Mouse (Mus musculus) liver, postnatal 0 days (tissue): Measurements from ENCODE around the gene Nolc1.

Source experiments
- CTCF ChIP-seq: sonication (generic); IDR thresholded peaks from 2 replicates; pipeline ENCODE4 v1.5.1; 2016; ENCODE audit warnings: antibody characterized with exemption, low read depth
- EP300 ChIP-seq: IDR thresholded peaks from 2 replicates; pipeline ENCODE4 v1.6.1; 2016; ENCODE audit warnings: antibody characterized with exemption, low read depth, mild to moderate bottlenecking

- TF ChIP-seq CTCF, result peak; percentile 14; the same call in 1 of the 2 replicates
- TF ChIP-seq EP300, result no peak
These were observed 29.0 kb upstream of the Nolc1 start for GRCm38 (mm10) chr19:46046621-46047025.
